Mouse (Mus musculus) erythroid progenitor cell, adult 5-6 weeks (primary cell): Measurements from ENCODE around the gene Nr3c2. TPM values are rescaled to one million over a fixed set of nuclear protein-coding genes. Genes with fewer than 3 reads are reported as not detected.
A peak's percentile ranks its signal among the peaks of the same experiment; 100 is the strongest.

Experiments used
- ATAC-seq: replicated peaks from 2 replicates; pipeline ENCODE4 v1.8.0; 2016; ENCODE audit warnings: moderate number of reproducible peaks, mild to moderate bottlenecking, moderate TSS enrichment, inconsistent platforms; ENCODE audit not compliant: poor library complexity, low FRiP score, severe bottlenecking
- total RNA-seq, 2 experiments: library from RNA; stranded (forward) in 1 of 2; stranded (reverse) in 1 of 2; fragments of 150-400 nt in 1 of 2; fragments of 186-747, 209-891 nt in 1 of 2; gene quantifications; 2 replicates each; pipeline versions ENCODE4 v1.2.3 to v1.2.4; 2015 to 2017; ENCODE audit warnings: low replicate concordance in 2 of 2

Nr3c2 gene
- total RNA-seq (2015; ENCODE audit: low replicate concordance): not detected in 2 replicates
- not detected in 2 replicates for total RNA-seq (2017; ENCODE audit: low replicate concordance)

DNA sequence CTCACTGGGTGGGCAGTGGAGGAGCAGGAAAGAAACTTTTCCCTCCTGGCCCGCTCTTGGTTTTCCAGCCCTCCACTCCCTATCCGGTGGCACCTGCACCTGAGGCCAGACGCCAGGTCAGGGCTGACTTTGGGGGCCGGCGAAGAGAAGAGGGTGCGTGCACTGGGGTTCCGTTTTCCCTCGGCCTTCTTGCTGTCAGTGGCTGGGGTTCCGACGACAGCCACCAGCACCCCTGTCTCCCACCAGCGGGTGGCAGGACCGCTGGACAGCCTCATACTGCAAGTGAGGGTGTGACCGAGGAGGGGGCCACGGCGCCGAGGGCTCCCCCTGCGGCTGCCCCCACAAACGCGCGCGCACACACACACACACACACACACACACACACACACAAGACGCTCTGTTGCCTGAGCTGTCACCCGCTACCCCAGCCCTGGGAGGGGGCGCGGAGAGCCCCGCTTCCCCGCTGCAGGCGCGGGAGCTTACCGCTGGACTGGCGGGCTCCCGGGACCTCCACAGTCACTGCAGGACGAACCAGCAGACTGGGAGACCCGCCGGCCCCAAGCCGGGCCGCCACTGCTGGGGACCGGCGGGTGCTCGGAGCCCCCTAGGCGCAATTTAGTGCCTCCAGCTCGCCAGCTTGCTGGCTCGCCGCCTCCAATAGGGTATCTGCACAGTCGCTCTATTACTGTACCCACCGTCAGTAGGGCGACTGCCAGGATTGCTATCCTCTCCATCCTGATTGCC, at the start of gene Nr3c2:
TSS of gene Nr3c2 (plus strand) at position 32 of the 744 bp plus-strand sequence.
- ATAC-seq: no peak

DNA sequence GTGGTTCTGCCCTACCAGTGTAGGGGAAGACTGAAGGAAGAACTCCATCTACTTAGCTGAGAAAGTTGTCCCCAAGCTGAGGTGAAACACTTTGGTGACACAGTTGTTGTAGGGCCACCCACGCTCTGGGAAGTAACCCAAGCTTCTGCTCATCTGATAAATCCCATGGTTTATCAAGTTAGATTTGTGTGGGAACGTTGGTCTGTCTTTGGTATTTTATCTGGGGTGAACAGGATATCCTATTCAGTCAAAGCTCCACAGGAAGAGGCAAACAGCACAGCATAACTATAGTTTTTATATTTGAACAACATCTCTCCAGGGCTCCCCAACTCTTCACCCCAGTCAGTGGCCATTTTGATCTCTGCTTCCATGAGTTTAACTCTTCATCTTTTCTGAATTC, 40.7 kb upstream of the Nr3c2 start:
- ATAC-seq: no peak

DNA sequence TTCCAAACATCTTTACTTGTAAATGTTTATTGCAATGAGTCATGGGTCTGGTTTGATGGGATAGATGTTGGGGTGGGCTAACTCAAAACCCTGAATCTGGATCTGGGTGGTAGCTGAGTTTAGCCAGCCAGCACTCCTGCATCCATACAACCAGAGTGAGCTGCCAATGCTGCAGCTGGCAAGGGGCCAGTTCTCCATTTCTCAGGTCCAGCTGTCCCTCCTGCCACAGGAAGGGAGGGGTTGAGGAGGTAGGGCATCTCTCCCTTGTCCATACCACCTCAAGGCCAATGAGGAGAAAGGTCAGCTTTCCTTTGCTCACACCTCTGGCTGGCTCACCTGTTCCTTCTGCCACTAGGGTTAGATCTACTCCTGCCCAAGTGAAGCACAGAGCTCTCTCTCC, 39.5 kb upstream of the Nr3c2 start:
- ATAC-seq: no peak

DNA sequence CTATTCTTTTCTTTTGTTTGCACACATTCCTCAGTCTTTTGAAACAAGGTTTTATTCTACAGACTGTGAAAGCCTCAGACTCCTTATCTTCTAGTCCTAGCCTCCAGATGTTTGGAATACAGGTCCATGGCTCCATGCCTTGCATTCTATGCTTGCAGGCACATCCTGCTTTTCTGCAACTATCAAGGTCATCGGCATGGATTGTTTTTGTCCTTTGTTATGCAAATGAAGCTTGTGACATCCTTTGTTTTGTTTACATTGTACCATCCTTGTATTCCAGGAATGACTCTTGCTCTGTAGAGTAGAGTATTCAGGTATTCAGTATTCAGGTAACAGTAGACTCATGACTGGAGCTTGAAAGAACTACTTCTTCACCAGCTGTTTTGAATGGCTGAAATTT, 36.2 kb upstream of the Nr3c2 start:
- ATAC-seq: no peak

DNA sequence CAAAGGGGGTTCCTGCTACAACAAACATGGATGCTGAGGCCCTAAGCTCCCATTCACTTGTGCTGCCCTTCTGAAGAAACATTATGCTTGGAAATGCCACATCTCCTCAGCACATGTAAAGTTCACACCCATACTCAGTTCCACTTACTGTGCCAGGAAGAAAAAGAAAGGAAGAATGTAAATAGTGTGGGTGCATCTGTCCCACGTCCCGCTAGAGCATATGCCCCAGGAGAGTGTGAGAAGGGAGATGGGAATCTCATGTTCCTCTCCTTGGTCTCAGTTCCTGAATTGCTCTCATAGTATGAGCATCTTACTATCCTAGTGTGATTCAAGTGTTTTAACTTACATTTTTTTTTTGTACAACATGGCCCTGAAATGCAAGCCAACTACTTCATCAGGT, 22.4 kb upstream of the Nr3c2 start:
- no peak for ATAC-seq

DNA sequence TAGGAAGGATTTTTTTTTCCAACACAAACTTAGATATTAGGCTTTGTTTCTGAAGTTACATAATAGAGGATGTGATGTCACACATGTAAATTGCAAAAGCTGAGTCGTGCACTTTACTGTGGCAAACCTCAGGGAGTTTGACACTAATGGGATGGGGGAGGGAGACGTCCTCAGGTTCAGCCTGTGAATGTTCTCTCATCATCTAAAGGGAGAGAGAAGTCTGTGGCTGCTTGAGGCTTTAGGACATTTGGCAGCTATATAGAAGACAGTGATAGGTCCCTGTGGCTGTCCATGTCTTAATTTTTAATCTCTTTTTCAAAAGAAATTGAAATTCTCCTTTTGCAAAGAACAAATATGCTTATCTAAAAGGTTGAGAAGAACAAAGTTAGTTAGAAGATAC, 2.2 kb upstream of the Nr3c2 start:
- ATAC-seq: no peak

DNA sequence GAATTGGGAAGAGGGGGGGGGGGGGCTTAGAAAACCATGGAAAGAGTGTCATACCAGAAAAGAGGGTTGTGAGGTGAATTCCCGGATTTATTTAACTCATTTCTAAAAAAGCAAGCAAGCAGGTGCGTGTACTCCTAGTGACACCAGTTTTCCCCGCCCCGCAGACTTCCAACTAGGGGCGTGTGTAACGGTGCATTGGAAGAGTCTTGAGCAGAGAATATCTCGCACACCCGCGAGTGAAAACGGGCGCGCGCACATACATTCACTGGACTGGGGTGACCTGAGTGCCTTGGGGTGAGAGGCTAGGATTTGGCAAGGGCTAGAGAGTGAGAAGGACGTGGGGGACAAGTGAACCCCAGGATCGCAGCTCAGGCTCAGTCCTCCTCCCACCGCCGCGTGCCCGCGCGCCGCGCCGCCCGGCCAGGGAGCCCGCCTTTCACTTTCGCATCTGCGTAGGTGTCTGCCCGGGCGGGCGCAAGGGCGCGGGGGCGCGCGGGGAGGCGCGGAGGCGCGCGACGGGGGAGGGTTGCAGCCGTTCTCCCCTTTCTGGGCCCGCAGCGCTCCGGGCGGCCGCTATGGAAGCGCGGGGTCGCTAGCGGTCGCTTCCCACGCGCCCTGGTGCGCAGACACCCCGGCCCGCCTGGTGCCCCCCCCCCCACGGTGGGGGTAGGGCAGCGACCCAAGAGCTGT, 376 bp upstream of the Nr3c2 start:
- ATAC-seq: no peak

DNA sequence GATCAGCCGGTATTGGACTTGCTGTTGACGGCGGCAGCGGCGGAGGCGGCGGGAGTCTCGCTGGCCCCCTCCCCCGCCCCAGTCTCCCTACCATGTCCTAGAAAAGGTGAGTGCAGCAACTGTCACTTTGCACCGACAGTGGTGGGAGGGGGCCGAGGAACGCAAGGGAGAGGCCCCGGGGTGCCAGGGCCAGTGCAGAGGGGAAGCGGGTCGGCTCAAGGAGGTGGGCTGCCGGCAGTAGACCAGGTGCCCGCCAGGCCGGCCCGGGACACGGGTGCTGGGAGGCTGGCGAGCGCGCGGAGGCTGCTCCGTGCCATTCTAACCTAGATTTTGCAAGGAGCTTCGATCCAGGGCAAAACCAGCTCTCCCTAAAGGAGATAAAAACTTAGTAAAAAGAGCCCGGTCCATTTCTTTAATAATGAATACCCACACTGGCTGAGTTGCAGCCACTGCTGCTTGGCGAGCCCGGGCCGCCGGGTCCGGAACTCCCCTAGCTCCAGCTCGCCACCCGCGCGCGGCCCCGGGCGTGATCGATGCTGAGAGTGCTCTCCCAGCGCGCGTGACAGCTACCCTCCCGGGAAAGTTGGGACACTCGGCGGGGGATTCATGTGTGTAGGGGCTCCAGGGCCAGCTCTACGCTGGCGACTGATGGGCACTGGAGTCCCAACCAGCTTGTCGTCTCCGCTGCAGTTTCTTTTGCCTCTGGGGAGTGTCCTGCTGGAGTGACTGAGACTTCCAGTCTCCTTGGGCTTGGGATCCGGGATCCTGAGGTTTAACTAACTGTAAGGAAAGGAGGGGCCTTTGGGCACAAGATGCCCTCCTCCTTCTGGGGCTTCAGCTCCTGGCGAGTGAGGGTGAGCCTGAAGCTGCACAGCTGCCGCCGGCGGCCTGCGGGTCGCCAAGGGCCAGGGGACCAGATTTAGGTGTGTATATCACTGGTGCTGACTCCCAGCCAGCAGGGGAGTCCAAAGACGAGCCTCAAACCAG, 1.2 kb downstream of the Nr3c2 start:
- ATAC-seq: no peak

DNA sequence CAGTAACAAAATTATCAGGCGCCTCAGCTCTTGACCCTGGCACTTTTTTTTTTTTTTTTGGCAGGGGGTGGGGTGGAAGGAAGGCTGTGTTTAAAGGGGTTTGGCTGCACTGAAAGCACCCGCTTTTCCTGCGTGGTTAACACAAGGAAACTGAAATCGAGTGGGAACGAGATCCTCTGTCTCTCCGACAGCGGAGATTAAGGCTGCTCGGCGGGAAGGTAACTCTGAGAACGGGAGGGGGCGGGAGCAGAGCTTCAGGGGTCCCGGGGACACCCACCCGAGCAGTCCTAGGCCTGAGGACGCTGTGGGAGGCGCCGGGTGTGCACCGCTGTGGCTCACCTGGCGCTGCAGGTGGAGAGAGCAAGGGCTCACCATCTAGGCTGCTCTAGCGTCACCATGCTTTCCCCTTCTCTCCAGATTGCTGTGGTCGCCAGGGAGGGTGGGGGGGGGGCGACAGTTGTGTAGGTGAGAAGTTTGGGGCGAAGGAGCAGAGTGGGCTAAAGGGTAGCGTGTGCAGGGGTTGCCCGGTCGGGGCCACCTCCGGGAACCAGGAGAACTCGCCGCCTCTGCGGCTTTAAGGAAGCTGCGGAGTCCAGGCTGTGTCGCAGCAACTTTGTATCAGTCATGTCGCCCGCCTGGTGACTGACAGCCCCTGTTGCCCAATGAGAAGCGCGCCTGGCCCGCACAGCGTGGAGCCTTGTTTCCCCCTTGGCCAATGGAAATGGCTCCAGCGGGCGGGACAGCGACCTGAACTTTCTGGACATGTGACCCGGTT, 2.4 kb downstream of the Nr3c2 start:
- ATAC-seq: peak; percentile 39; the same call in 1 of the 2 replicates

DNA sequence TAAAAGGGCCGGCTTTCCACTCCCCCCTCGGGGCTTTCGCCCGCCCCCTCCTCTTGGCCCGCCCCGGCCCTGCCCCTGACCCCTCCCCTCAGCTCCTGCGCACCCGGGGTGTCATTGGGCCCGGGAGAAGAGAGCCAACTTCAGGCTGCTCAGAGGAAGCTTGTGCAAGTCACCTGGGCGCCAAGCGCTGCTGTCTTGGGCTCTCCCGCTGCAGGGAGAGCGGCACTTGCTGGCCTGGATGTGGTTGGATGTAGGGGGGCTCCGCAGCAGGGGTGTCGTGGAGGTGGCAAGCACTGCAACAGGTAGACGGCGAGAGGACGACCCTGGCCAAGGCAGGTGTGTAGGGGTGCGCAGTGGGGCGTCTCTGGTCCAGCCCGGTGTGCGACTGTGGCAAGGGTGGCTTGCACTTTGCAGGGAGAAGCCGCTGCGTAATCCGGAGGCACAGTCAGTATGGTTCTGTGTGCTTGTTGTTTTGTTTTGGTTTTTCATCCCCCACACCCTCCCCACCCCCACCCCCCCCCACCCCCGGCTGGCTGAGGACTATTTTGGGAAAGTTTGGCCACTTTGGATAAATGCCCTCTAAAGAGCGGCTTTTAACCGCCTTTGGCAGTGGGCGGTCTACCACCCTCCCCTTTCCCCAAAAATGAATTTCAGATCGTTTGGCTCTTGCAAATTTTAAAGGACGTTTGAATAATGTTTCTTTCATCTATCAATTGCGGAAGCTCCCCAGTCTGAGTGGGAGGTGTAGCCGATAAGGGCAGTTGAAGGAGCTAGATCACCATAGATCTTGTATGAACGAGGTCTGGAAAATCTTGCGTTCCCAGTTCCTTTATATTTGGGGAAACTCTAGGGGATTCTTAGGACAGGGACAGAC, 3.2 kb downstream of the Nr3c2 start:
- no peak for ATAC-seq

DNA sequence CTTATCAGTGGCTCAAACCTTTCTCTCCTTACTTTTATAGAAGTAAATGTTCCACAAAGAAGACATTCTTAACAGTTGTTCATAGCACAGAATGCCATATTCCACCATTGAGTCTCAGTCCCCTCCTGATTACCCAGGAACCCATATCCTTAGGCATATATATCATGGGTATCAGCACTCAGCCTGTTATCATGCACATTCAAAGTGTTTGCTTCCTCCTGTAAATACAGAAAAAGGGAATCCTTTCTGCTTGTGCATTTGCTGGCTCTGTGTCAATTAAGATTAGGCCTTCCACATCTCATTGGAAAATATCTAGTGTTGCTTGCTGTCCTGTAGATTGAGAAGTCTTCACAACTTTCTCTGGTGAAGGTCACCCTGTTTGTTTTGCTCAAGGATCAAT, 12.0 kb downstream of the Nr3c2 start:
- no peak for ATAC-seq

DNA sequence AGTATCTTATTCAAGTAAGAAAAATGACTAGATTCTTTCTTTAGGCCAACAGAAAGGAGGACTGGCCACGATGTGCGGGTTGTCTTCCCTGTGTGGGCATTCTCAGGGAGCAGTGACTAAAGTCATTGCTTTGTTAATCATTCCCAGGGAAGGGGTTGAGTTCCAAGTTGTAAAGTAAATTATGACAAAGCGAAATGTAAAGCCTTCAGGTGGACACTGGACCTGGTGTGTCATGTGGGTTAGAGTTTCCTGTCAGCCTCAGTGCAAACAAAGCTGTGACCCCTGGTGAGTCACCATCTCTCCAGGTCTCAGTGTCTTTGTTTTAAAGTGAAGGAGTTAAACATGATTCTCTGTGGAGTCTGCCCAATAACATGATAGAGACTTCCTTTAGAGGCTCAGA, 13.4 kb downstream of the Nr3c2 start:
- ATAC-seq: no peak

DNA sequence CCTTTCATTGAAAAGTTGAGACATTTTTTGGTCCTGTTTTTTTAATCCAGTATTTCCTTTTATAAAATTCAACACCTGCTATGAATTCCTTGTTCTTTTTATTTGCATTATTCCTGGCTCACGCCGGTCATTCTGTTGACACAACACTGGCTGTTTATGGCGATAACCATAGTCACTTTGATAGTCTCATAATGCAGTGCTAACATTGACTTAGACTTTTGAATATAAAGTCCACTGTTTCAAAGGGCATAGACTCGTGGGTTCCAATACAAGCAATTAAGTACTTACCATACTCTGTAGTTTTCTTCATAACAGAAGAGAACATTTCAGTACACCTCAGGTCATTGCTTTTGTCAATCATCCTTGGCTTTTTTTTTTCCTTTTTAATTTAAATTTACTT, 14.0 kb downstream of the Nr3c2 start:
- no peak for ATAC-seq

DNA sequence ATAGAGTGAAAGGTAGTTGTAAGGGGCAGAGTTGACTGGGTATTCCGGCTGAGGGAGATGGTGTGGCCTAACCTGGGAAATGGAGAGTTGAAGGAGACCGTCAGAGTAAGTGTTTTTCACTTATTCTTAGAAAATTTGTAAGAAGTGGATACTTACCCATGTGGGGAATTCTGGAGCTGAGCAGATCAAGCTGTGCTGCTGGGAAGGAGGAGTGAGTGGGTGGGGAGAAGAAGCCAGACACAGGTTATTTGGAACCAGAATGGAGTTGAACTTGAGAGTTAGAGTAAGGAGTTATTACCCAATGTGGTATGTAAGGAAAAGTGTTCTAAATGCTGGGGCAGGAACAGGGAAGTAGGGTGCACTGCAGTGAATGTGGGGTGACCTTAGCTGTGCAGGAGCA, 16.0 kb downstream of the Nr3c2 start:
- no peak for ATAC-seq

DNA sequence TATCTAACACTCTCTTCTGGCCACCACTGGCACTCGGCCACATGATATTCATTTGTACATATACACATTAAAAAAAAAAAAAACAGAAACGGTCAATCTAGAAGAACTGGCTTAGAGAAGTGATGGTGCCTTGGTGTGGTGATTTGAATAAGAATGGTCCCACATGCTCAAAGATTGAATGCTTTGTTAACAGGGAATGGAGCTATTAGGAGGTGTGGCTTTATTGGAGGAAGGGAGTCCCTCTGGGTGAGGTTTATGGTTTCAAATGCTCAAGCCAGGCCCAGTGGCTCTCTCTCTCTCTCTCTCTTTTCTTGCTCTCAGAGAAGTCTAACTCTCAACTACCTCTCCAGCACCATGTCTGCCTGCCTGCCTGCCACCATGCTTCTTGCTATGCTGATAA, 20.3 kb downstream of the Nr3c2 start:
- ATAC-seq: no peak

DNA sequence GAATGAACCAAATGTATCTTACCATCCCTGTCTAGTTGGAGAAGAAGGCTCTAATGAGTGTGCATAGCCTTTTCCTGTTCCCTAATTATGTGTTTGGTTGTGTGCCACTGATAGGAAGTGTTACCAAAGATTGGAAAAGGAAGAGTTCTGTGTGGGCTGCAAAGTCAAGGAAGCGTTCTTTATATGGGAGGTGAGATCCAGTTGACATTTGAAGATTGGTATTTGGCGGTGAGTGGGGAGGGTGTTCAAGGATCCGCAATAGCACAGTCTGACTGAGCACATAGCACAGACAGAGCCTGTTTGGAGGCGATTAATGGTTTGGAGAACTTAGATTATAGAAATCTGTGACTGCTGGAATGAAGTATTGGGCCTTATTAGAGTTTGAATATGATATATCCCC, 24.9 kb downstream of the Nr3c2 start:
- no peak for ATAC-seq

DNA sequence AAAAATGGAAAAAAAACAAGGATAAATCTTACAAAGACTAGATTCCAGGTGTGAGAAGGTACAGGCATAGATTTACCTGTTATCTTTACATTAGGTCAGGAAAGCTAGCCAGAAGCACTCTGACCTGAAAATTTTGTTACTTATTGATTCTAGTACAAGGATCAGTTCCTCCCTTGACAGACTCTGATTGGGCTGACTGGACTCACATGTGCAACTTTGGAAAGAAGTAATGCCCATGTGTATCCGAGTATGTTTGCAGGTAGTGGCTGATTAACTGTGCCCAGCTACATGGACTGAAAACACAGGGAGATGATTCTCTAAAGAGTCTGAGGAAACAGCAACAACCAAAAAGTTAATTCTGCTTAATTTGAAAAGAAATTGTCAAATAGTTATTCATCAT, 29.1 kb downstream of the Nr3c2 start:
- no peak for ATAC-seq

DNA sequence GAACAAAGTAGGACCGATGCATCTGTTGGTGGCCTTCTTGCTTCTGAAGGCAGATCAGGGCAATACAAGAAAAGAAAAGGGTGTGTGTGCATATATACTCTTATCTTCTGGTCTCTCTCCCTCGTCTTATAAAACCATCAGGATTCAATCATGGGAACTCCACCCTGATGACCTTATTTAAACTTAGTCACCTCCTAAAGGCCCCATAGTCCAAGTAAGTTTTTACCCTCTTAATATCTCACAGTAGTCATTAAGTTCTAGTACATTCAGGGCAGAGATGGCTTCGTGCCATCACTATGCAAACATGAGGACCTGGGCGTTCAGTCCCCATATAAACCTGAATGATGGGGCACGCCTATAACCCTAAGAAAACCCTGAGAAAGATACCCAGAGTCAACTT, 29.6 kb downstream of the Nr3c2 start:
- ATAC-seq: no peak

DNA sequence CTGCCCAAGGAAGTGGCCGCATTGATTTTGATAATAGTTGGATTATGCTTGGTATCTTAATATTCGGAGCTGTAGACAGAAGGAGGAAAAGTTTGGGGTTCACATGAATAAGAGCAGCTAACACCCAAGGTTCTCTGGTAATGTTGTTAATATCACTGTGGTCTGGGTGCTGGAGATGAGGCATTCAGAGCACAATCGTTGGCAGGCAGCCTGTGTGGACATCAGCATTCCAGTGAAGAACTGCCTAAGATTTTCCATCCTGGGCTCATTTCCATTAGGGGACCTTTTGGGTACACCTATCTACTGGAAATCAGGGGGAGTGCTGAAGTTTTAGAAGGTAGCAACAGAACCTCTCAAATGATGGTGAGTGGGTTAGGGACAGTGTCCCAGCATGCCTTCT, 65.8 kb downstream of the Nr3c2 start:
- no peak for ATAC-seq
